ENCODE assay signal across 8 mouse cellular contexts in genomic region chr11:58903511-58904409, GRCm38 (mm10). TPM values are rescaled to one million over a fixed set of nuclear protein-coding genes. Genes with fewer than 3 reads are reported as not detected.
DNase-seq lines count a peak whose midpoint lies in the region; ATAC-seq and TF ChIP-seq lines count a peak whose summit lies in the region.

Gene Zfp39 (minus strand): TSS chr11:58904225.

- peak within 1 kb of the TSS; percentile 83 for H3K4me2 ChIP-seq in forebrain, postnatal 0 days (ENCODE audit: low read depth)
- peak within 1 kb of the TSS; percentile 90 for H3K4me2 ChIP-seq in lung, embryonic 14.5 days

- peak within 1 kb of the TSS; percentile 80 for H3K9ac ChIP-seq in forebrain, postnatal 0 days
- H3K9ac ChIP-seq in lung, embryonic 14.5 days: peak within 1 kb of the TSS; percentile 87

- ATAC-seq in forebrain, postnatal 0 days: peak; percentile 99
- peak; percentile 98 for ATAC-seq in lung, embryonic 14.5 days (ENCODE audit: insufficient read depth)
- peak; percentile 95 for ATAC-seq in neutrophil, adult 5-6 weeks (ENCODE audit: extremely low read depth, insufficient number of reproducible peaks, low FRiP score, poor library complexity, severe bottlenecking)

- H3K27ac ChIP-seq in cerebellum, adult 2 months (ENCODE audit: insufficient read depth, low read length): peak within 1 kb of the TSS; percentile 72
- H3K27ac ChIP-seq in forebrain, postnatal 0 days (ENCODE audit: low read depth, low read length): peak within 1 kb of the TSS; percentile 75
- peak within 1 kb of the TSS; percentile 89 for H3K27ac ChIP-seq in lung, embryonic 14.5 days (ENCODE audit: low read depth)

- no peaks in the 10 kb centered on the region for H3K27me3 ChIP-seq in cerebellum, adult 2 months (ENCODE audit: control insufficient read depth, insufficient read depth, low read length)
- H3K27me3 ChIP-seq in forebrain, postnatal 0 days (ENCODE audit: insufficient read depth, low read length): no peaks in the 10 kb centered on the region
- H3K27me3 ChIP-seq in lung, embryonic 14.5 days (ENCODE audit: insufficient read depth, low read length): no peaks in the 10 kb centered on the region

- TF ChIP-seq POLR2A in cerebellum, adult 2 months (IDR thresholded peaks at IDR 0.05; ENCODE audit: borderline replicate concordance, insufficient read depth, low read length): peak; percentile 75

- under 1% methylated on average over 40 of the region's 40 CpGs for WGBS in cerebellum, adult 2 months
- 2% methylated on average over 40 of the region's 40 CpGs for WGBS in forebrain, postnatal 0 days
- under 1% methylated on average over 40 of the region's 40 CpGs for WGBS in lung, embryonic 14.5 days

- peak; percentile 75 for DNase-seq in MEL-GATA-1-ER (ENCODE audit: extremely low read depth, low read depth)
- DNase-seq in cerebellum, adult 2 months: peak; percentile 95 to 98
- DNase-seq in forebrain, postnatal 0 days: peak; percentile 95
- DNase-seq in heart, postnatal 4 days: peak; percentile 98
- peak; percentile 92 to 96 for DNase-seq in layer of hippocampus, adult 8-10 months (ENCODE audit: low spot score in 2 of 2)
- peak; percentile 97 for DNase-seq in lung, embryonic 14.5 days
- DNase-seq in testis, postnatal 14 days (ENCODE audit: low spot score): peak; percentile 95

- H3K4me3 ChIP-seq in cerebellum, adult 2 months (replicated peaks; ENCODE audit: insufficient read depth, low read depth, low read length): peak within 1 kb of the TSS; percentile 92
- H3K4me3 ChIP-seq in forebrain, postnatal 0 days (ENCODE audit: low read depth, low read length): peak within 1 kb of the TSS; percentile 73
- H3K4me3 ChIP-seq in lung, embryonic 14.5 days (ENCODE audit: low read depth, low read length): peak within 1 kb of the TSS; percentile 75

- TF ChIP-seq CTCF in cerebellum, adult 2 months (IDR thresholded peaks at IDR 0.05; ENCODE audit: borderline replicate concordance, insufficient read depth, low read depth, low read length): no peak
- no peak for TF ChIP-seq CTCF in forebrain, postnatal 0 days (IDR thresholded peaks at IDR 0.05; ENCODE audit: low read depth)
- peak; percentile 8; the same call in 1 of the 2 replicates for TF ChIP-seq CTCF in lung, embryonic 14.5 days (IDR thresholded peaks at IDR 0.05; ENCODE audit: low read depth)

- H3K4me1 ChIP-seq in cerebellum, adult 2 months (ENCODE audit: control insufficient read depth, insufficient read depth, low read length): peaks cover 5% of the 10 kb centered on the region; the same call in 1 of the 2 replicates
- H3K4me1 ChIP-seq in forebrain, postnatal 0 days (ENCODE audit: insufficient read depth): peaks cover 8% of the 10 kb centered on the region; the same call in 1 of the 2 replicates
- no peaks in the 10 kb centered on the region for H3K4me1 ChIP-seq in lung, embryonic 14.5 days (ENCODE audit: insufficient read depth)

- H3K9me3 ChIP-seq in forebrain, postnatal 0 days (ENCODE audit: low read length): no peaks in the 10 kb centered on the region
- no peaks in the 10 kb centered on the region for H3K9me3 ChIP-seq in lung, embryonic 14.5 days (ENCODE audit: low read depth, low read length)

- peaks cover 17% of the 10 kb centered on the region for H3K36me3 ChIP-seq in forebrain, postnatal 0 days (ENCODE audit: insufficient read depth)
- peaks cover 30% of the 10 kb centered on the region for H3K36me3 ChIP-seq in lung, embryonic 14.5 days (ENCODE audit: insufficient read depth)

RNA-seq across cellular contexts. Expression of gene Zfp39, which starts in this region (rescaled TPM):
- polyA plus RNA-seq in cerebellum, adult 2 months (2012; rRNA removed): 5.4 and 6.3 TPM in 2 replicates
- 13.0 and 13.2 TPM in 2 replicates for total RNA-seq in forebrain, postnatal 0 days (2014; rRNA removed)
- polyA plus RNA-seq in forebrain, postnatal 0 days (2015; fragmentation: Nextera tagmentation; extraction: Ambion mirVana): 4.4 and 7.0 TPM in 2 replicates
- total RNA-seq in heart, postnatal 4 days (2021): 1 to 10 TPM; 5.3 to 5.9 TPM
- 10 to 100 TPM in 2 of 4 experiments, 1 to 10 TPM in 2; 9.0 to 10.2 (median 9.8) TPM for total RNA-seq in layer of hippocampus, adult 8-10 months (2022)
- polyA plus RNA-seq in lung, embryonic 14.5 days (2014; fragmentation: Nextera tagmentation; extraction: Ambion mirVana): 7.8 and 7.9 TPM in 2 replicates
- total RNA-seq in neutrophil, adult 5-6 weeks (2017): 14.6 and 14.7 TPM in 2 replicates

Comparison
In these comparisons a context has a peak if more than half of its experiments do, and no peak if none do; other contexts are left out.
1. Peak in every context shown above with its lines: DNase-seq, ATAC-seq, H3K4me3 ChIP-seq and H3K27ac ChIP-seq.